Mouse (Mus musculus): ENCODE data around the gene Ces1b.

Gene Ces1b

DNA sequence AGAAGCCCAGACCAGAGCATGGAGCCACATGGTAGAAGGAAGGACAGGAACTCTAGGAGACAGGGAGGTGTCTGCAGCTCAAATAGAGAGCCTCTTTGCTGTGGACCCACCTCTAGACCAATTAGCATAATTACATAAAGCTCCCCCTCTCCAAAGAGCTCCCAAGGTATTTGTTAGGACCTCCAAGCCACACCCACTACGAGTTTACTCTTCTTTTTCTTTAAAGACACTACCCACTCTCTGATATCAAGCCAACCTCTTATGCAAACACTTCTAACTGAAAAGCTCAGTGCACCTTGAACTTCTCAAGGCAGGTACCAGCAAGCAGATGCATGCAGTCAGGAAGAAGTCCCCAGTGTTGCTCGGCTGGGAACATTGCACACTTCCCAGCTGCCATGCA is at the start of gene Ces1b:
Ces1b (minus strand) TSS at position 131 of the 400 bp plus-strand sequence.
- CTCF ChIA-PET, result no interaction called here

DNA sequence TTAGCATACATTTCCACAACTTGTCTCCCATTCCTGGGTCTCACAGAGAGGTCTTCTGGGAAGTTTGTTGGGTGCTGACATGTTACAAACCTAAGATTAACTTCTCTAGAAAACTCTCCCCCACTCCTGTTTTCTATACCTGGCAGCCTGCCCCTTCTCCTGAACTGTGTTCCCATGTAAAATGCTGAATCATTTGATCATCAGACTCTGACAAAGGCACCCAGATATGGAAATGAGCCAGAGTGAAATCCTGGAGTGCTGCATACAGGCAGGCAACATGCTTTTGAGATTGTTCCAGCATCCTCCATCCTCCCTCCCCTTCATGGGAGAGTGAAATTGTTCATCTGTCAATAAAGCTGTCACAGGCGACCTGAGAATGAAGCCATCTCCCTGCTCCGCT is 46.7 kb upstream of the Ces1b start:
- CTCF ChIA-PET, result no interaction called here

DNA sequence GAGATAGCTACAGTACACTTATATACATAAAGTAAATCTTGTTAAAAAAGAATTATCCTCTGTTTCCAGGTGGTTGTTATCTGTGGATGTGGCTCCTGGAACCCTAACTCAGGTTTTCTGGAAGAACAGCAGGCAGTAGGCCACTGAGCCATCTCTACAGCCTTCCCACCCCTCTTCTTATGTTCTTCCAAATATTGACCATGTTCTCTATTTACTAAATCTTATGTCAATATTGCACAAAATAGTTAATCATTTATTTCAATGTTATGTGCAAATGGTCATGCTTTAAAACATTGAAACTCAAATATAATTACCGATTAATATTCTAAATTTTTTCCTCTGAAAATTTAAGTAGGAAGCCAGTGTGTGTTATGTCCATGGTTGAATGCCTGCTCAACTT is 42.2 kb upstream of the Ces1b start:
- CTCF ChIA-PET, result no interaction called here

DNA sequence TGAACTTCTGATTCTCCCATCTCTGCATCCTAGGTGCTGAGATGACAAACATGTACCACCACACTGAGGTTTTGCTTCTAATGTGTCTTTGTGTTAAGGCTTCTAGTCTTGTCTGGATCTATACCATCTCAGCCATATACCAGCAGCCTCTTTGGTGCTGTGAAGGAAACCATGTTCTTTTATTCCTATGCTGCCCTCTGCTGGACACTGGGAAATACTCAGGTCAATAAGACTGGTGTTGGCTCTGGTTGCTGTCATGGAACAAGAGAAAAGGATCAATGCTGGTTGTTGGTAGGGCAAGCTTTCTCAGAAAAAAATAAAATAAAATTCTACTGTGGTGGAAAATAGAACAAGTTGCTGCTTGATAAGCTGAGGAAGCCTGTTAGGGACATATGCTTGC is 15.6 kb upstream of the Ces1b start:
- CTCF ChIA-PET, result no interaction called here

DNA sequence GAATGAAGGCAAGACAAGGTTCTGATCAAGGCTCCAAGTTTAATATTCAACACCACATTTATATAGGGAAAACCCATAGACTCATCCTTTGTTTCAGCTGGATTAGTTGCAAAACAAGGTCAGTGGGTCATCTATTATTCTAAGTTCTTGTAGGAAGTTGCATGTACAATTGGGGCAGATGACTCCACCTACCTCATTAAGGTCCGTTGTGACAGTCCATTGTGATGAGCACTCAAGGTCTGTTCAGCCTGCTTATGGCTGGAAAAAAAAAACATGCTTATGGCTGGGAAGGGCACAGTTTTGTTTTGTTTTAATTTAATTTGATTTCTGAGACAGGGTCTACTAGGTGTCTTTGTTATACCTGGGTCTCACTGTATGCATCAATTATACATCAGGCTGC is 11.5 kb upstream of the Ces1b start:
- CTCF ChIA-PET, result no interaction called here

DNA sequence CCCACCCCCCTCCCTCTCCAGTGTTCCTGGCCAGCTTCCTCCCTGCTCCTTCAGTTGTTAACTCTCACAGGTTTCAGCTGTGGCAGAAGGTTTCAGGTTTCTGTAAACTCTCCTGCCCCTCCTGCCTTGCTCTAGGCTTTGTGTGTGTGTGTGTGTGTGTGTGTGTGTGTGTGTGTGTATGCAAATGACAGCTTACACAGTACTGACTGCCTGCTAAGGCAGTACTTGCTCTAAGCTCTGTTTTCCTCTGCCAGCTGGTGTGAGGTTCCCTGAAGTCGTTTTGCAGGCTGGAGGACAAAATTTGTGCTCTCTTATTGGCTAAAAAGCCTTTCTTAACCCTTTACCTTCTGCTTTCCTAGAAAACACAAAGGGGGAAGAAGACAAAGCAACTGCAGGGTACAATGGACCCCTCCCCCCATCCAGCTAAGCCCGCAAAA is 8.9 kb upstream of the Ces1b start:
- CTCF ChIA-PET, result no interaction called here

DNA sequence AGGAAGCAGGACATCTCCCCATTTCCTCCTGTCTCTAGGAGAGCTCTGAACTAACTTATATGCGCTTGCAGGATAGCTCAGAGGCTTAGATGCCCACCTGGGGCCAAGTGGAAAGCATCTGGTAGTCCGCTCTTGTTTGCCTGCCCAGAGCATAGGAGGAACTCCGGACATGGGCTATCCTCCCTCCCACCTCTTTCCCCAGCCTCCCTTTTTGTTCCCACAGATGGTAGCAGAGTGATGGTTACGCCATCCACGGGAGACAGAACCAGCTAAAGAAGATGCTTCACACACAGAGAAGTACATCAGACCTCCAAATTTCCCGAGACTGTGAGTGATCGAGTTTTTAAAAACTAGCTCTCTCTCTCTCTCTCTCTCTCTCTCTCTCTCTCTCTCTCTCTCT is 8.4 kb upstream of the Ces1b start:
- CTCF ChIA-PET, result no interaction called here

DNA sequence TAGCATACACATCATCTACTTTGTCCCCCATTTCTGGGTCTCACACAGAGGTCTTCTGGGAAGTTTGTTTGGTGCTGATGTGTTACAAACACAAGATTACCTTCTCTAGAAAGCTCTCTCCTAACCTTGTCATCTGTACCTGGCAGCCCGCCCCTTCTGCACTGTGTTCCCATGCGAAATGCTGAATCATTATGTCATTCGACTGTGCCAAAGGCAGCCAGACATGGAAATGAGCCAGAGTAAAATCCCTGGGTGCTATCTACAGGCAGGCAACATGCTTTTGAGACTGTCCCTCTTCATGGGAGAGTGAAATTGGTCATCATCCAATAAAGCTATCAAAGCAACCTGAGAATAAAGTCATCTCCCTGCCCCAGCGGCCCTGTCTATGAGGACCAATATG is 4.6 kb downstream of the Ces1b start:
- CTCF ChIA-PET, result no interaction called here

DNA sequence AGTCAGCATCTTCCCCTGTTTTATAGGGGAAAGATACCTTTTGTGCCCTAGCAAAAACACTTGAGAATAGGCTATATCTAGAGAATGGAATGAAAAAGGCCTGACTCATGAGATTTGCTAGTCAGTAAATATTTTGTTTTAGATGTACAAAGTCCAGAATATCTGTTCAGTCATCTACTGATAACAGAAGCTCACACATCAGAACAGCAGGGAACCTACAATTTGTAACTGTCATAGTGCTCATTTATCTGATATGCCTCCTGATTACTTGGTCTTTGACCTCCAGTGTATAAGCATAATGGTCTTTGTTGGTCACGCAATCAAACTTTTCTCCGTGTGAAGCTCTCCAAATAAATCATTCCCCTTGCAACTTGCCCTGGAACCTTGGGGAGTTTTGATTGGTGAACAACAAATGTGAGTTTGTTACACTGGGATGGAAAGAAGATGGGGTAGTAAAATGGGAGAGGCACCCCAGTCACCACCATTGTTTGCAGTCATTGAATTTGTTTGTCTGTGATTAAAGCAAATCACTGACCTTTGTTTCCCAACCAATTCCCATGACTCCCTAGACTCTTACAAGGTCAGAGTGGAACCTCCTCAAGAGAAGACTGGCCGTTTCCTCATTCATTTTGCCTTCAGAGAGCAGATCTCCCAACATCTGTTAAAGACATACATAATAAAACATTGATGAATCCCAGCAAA is 16.2 kb downstream of the Ces1b start:
- CTCF ChIA-PET, result no interaction called here

DNA sequence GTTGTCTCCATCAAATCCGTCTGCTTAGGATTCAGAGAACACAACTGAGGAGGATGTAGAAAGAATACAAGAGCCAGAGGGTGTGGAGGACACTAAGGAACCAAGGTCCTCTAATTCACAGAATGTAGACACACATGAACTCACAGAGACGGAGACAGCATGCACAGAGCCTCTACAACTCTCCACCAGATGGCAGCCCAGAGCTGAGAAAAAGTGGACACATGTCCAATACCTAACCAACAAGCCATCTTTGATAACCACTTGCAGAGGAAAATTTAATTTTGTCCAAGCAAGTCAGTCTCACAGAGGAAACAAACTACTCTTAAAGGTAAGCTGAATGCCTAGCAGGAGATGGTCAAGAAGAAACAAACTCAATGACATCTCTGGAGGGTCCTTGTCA is 20.6 kb downstream of the Ces1b start:
- CTCF ChIA-PET, result no interaction called here

DNA sequence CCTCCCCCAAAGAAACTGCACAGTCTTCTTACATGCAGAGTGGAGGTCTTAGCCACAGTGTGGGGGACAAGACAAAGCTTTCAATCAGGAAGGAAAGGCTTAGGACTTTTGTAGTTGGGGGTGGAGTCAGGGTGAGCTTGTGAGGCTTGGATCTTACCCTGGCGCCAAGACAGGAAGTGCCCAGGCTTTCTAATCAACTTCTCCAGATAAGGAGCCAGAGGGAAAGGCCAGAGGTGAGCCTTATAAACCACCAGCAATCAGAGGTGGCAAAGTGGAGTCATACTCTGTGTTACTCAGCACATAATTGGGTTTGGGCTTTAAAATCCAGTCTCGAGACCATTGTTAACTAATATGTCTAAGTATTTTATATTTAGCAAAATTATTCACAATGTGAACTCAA is 24.6 kb downstream of the Ces1b start:
- CTCF ChIA-PET, result no interaction called here

DNA sequence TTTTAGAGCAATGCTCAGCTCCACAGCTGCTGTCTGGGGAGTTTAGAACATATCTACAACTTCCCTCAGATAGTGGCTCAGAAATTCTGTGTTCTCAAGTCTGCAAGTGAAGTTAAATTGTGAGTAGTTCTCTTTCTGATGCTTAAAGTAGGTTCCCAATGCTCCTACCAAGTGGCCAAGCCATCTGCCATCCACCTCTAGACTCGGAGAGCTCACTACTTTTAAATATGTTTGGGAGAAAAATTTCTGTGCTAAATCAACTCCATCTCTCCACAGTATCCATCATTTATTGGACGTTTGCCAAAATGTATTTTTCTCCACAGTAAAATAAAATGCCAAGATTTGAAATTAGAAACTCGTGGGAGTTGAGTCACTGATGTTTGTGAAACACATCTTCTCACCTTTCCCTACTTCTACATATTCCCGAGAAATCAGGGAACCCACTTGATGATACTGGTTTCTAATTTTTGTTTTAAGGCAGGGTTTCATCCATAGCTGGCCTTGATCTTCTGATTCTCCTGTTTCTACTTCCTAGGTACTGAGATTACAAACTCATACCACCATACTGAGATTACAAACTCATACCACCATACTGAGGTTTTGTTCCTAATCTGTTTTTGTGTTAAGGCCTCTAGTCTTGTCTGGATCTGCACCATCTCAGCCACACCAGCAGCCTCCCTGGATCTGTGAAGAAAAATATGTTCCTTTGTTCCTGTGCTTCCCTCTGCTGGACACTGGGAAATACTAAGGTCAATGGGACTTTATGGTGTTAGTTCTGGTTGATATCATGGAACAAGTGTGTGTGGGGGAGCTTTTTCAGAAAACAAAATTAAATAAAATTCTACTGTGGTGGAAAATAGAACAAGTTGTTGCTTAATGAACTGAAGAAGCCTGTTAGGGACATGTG is 31.1 kb downstream of the Ces1b start:
- CTCF ChIA-PET, result no interaction called here

DNA sequence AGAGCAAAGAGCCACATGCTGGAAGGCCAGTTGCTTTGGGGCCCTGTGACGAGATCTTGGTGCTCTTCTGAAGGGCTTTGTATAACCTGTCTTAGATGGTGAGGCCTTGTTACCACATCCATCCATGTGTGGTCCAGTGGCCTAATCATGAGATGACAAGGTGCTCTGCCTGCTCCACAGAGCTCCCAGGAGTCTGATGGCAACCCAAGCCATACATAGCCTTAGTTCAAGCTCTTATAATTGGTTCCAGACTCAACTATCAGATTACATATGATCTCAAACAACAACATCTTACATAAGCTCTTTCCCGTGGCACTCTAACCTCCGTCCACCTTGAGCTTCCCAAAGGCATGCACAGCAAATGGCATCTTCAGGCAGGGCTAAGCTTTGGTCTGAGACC is 31.7 kb downstream of the Ces1b start, which contains the start of gene Ces1a:
Ces1a (minus strand) TSS at position 101 of the 400 bp plus-strand sequence.
- CTCF ChIA-PET, result no interaction called here

DNA sequence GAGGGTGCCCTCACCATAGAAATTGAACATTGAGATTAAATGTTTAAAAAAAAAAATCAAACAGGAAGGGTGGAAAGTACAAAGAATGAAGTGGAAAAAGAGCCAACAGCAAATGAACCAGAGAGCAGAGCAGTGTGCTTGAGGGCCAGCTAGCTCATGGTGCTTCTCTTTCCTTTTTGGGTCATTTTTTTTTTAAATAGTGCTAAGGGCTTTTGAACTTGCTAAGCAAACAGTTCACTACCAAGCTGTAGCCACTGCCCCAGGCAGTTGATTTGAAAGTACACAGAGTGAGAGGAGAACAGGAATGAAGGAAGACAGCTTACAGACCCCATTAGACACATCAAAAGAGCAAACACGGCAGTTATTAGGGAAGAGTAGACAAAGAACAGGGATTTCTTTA is 36.7 kb downstream of the Ces1b start:
- CTCF ChIA-PET, result no interaction called here

DNA sequence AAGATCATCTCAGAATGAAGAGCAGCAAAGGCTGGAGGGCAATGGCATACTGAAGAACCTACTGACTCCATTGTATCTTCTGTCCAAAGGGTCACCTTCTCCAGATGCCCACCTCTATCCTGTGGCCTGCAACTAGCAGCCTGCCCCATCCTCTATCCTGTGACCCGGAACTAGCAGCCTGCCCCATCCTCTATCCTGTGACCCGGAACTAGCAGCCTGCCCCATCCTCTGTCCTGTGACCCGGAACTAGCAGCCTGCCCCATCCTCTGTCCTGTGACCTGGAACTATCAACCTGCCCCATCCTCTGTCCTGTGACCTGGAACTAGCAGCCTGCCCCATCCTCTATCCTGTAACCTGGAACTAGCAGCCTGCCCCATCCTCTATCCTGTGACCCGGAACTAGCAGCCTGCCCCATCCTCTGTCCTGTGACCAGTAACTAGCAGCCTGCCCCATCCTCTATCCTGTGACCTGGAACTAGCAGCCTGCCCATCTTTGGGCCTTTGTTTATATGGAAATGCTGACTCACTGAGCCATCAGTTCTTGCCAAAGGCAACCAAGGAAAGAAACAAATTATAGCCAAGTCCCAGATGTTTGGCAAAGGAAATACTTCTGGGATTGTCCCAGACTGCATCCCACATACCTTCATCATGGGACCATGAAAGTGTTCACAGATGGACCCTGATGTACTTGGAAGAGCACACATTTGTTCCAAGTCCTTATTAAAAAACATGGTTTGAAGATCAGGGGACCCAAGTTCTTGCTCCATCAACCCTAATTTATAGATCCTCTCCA is 38.8 kb downstream of the Ces1b start:
- CTCF ChIA-PET, result no interaction called here

DNA sequence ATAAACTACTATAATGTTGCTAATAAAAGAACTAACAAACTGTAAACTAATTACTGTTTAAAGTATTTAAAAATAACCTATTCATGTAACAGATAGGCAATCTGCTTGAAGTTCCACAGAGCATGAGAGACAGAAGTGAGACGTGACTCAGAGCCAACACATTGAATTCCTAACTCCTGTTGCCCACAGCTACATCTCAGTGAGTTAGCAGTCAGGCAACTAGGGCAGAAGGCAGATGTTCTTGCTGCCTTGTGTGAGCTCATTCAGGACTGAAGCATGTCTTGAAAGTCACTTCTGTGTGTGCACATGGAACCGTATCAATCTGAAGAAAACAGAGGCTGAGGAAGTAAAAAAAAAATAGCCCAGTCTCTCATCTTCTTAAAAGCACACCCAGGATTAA is 39.6 kb downstream of the Ces1b start:
- CTCF ChIA-PET, result no interaction called here

DNA sequence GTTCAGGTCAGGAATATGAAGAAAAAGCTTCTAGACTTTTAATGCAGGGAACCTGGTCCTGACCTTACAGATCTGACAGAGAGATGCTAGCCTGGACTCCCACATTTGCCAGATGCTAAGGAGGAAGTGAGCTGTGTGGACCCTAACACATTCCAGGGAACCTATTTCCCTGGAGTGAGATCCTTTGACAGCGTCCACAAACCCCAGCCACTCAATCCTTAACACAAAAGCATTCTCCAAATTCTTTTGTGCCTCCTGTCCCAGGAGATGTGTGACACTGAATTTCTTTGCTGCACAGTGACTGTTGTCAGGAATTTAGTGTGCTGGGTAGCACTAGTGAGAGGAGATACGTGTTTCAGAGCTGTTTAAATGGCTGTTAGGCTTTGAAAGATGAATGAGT is 41.0 kb downstream of the Ces1b start:
- CTCF ChIA-PET, result no interaction called here

DNA sequence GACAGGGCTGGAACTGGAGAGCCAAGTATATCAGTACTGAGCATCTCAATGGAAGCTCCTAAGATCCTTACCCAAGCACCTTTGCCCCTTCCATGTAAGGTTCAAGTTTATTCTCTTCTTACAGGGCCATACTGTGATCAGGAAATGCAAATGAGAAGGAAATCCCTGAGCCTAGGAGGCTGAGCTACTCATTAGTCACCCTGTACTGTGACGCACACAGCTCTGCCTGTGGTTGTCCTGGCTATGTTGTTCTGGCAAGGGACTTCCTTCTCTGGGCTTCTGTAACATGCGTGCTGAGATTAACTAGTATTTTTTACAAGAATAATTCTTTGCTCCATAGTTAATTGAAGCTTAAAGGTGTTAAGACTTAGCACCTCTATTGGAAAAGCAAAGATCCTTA is 49.2 kb downstream of the Ces1b start:
- CTCF ChIA-PET, result no interaction called here

DNA sequence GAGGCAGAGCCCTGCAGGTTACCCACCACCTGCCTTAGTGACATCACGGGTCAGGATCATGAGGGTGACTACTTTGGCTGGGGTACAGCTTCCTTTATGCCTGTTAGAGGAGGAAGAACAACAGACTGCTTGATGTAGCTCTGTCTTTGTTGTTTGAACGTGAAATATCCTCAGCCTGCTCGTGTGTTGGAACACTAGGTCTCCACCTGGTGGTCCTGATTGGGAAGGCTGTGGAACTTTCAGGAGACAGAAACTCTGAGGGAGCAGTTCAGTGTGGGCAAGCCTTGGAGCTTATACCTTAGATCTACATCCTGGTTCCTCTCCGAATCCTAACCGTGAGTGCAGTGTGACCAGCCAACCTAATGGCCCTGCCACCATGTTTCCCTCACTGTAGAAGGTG is 58.1 kb downstream of the Ces1b start:
- CTCF ChIA-PET, result no interaction called here

DNA sequence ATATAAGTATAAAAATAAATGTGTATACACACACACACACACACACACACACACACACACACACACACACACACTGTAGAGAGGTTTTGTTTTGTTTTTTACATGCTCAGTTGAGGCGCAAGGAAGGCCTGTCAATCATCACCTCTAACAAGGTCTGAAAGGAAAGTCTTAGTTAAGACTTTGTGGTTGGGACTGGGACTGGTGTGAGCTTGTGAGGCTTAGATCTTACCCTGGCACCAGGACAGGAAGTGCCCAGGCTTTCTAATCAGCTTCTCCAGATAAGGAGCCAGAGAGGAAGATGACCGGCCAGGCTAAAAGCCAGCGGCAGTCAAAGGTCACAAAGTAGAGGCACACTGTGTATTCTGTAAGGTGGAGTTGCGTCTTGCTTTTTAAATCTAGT is 65.5 kb downstream of the Ces1b start:
- CTCF ChIA-PET, result interaction anchor here (0.7 kb wide), 1 partner anchor 322 kb away, joined by 6 read pairs; no protein-coding TSS in a partner anchor

DNA sequence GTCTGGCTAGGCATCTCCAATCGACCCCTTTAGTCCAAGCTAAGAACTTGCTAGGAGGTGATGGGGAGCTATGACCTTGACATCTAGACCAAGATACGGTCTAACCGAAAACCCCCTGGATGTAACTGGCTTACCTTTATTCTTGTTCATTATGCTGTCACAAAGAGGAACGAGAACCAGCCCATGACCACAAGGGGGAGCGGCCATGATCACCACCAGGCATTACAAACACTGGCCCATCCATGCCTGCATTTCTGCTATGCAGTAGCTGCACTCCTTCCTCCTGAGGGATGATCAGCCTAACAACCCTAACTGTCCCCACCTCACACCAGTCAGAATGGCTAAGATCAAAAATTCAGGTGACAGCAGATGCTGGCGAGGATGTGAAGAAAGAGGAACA is 67.6 kb downstream of the Ces1b start:
- CTCF ChIA-PET, result no interaction called here

DNA sequence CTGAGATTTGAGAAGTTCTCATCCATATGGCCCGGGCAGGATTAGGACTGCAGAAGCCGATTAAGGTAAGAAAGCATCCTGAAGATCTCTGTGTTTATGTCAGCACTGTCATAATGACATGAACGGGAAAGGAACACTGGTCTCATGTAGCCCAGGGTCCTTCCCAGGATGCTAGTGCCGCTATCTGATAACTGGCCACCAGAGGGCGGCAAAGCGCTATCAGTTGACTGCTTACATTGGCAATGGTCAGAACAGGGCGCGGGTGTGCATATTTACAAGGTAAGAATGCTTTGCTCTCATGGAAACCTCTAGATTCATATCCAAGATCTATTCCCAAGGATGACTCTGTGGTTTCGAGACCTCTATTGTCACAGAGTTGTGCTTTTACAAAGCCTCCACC is 68.4 kb downstream of the Ces1b start:
- CTCF ChIA-PET, result no interaction called here

DNA sequence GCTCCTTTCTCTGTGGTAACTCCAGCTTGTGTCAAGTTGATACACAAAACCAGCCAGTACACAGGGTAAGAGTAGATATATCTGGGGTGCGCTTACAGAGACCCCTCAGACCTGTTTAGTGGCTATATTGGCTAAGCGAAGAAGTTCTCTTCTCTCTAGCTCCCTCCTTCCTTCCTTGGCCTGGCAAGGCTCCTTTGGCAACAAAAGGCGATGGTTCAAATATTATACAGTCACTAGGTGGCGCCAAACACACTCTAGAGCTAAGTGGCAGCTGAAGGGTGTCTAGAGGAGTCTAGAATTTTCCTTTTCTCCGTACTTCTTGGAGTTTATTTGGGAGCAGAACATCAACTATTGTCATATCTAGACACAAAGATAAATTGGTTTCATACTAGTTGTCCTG is 69.5 kb downstream of the Ces1b start:
- CTCF ChIA-PET, result interaction anchor here (0.6 kb wide), 1 partner anchor 1559 kb away, joined by 4 read pairs; no protein-coding TSS in a partner anchor
